Mouse (Mus musculus) E14TG2a.4 (cell line): ENCODE results near the gene Gja4.

Source experiments
- CTCF ChIP-seq: conservative IDR thresholded peaks from 2 replicates; pipeline ENCODE4 v1.5.1; 2014; ENCODE audit warnings: low read length
- NANOG ChIP-seq: IDR thresholded peaks from 2 replicates; pipeline ENCODE4 v1.6.1; 2014; ENCODE audit warnings: borderline replicate concordance, low read length, mixed read lengths
- POU5F1 ChIP-seq: IDR thresholded peaks from 2 replicates; pipeline ENCODE4 v1.6.1; 2014; ENCODE audit warnings: low read length, borderline replicate concordance

GRCm38 (mm10) chr4:127286907-127287306 is 26.9 kb downstream of the Gja4 start:
- no peak for TF ChIP-seq CTCF
- TF ChIP-seq NANOG, result no peak
- no peak for TF ChIP-seq POU5F1
